ENCODE assay signal across 22 mouse cellular contexts in genomic region chr13:29399908-29400307, GRCm38 (mm10).
DNase-seq lines count a peak whose midpoint lies in the region; ATAC-seq lines count a peak whose summit lies in the region.
"Had no signal": no experiment of that assay in that cellular context is flagged by ENCODE, and none has a peak within 500 bp of the region (broad histone marks: within the 10 kb centered on the region; RNA-seq: fewer than 3 reads in every experiment).

No protein-coding gene starts in this region.

- WGBS in hindbrain, embryonic 14.5 days = 62% methylated on average over 5 of the region's 5 CpGs
- 67% methylated on average over 5 of the region's 5 CpGs for WGBS in hindbrain, embryonic 16.5 days
- WGBS in midbrain, embryonic 13.5 days = 72% methylated on average over 5 of the region's 5 CpGs
- WGBS in midbrain, embryonic 15.5 days = 56% methylated on average over 5 of the region's 5 CpGs
- WGBS in limb, embryonic 10.5 days = 51% methylated on average over 5 of the region's 5 CpGs

- no peaks in the 10 kb centered on the region for H3K36me3 ChIP-seq in hindbrain, embryonic 14.5 days (replicated peaks; ENCODE audit: control insufficient read depth, insufficient read depth)
- H3K36me3 ChIP-seq in hindbrain, embryonic 16.5 days (ENCODE audit: control insufficient read depth, insufficient read depth, low read length) = no peaks in the 10 kb centered on the region
- no peaks in the 10 kb centered on the region for H3K36me3 ChIP-seq in midbrain, embryonic 13.5 days
- H3K36me3 ChIP-seq in midbrain, embryonic 15.5 days (replicated peaks) = no peaks in the 10 kb centered on the region
- no peaks in the 10 kb centered on the region for H3K36me3 ChIP-seq in limb, embryonic 10.5 days
- H3K36me3 ChIP-seq: embryonic facial prominence, embryonic 13.5 days; G1E; heart, embryonic 13.5 days; hindbrain, embryonic 13.5 days; intestine, embryonic 15.5 days; limb, embryonic 15.5 days had no signal

- no peak for ATAC-seq in hindbrain, embryonic 14.5 days (ENCODE audit: low FRiP score)
- no peak for ATAC-seq in hindbrain, embryonic 16.5 days
- ATAC-seq in midbrain, embryonic 13.5 days = 0 out of 2 replicates have a peak, but pooled peaks have one; percentile 58
- no peak; the same call in 1 of the 2 replicates for ATAC-seq in midbrain, embryonic 15.5 days (replicated peaks)
- no peak for ATAC-seq in frontal cortex, adult (ENCODE audit: low TSS enrichment)
- ATAC-seq: activated CD4-positive, CD25-positive, alpha-beta regulatory T cell, adult 4 months; intestine, embryonic 15.5 days had no signal

- H3K27me3 ChIP-seq in hindbrain, embryonic 14.5 days (ENCODE audit: control insufficient read depth, insufficient read depth, low read length) = no peaks in the 10 kb centered on the region
- H3K27me3 ChIP-seq in hindbrain, embryonic 16.5 days (replicated peaks; ENCODE audit: control insufficient read depth, insufficient read depth, low read length) = no peaks in the 10 kb centered on the region
- H3K27me3 ChIP-seq in midbrain, embryonic 13.5 days = no peaks in the 10 kb centered on the region
- H3K27me3 ChIP-seq in midbrain, embryonic 15.5 days (replicated peaks) = no peaks in the 10 kb centered on the region
- H3K27me3 ChIP-seq in limb, embryonic 10.5 days (ENCODE audit: low read depth, poor library complexity, severe bottlenecking) = no peaks in the 10 kb centered on the region
- H3K27me3 ChIP-seq: embryonic facial prominence, embryonic 13.5 days; heart, embryonic 13.5 days; hindbrain, embryonic 13.5 days; intestine, embryonic 15.5 days; limb, embryonic 15.5 days had no signal

- DNase-seq in adrenal gland, postnatal 36 days = peak; percentile 10 to 13
- no peak for DNase-seq in adrenal gland, postnatal 10 days
- DNase-seq in hindbrain, embryonic 14.5 days (ENCODE audit: low spot score) = no peak
- DNase-seq in limb, embryonic 10.5 days (ENCODE audit: low spot score) = no peak
- DNase-seq: cerebellum, postnatal 14 days; heart, adult 18-20 months; kidney, adult 9 months; kidney, postnatal 25 days; lung, postnatal 36 days; right cerebral cortex, postnatal 4 days; thymus, adult 2 months had no signal

- H3K4me3 ChIP-seq in hindbrain, embryonic 14.5 days (replicated peaks; ENCODE audit: low read length) = no peak overlapping the region
- no peak overlapping the region for H3K4me3 ChIP-seq in hindbrain, embryonic 16.5 days (ENCODE audit: low read length)
- no peak overlapping the region for H3K4me3 ChIP-seq in midbrain, embryonic 13.5 days (replicated peaks)
- no peak overlapping the region for H3K4me3 ChIP-seq in midbrain, embryonic 15.5 days
- H3K4me3 ChIP-seq in limb, embryonic 10.5 days = no peak overlapping the region
- H3K4me3 ChIP-seq: embryonic facial prominence, embryonic 13.5 days; heart, embryonic 13.5 days; hindbrain, embryonic 13.5 days; intestine, embryonic 15.5 days; limb, embryonic 15.5 days had no signal

- H3K4me1 ChIP-seq in hindbrain, embryonic 14.5 days (replicated peaks; ENCODE audit: control insufficient read depth, insufficient read depth, low read length) = peaks cover 4% of the 10 kb centered on the region; the same call in 1 of the 2 replicates
- no peaks in the 10 kb centered on the region for H3K4me1 ChIP-seq in hindbrain, embryonic 16.5 days (ENCODE audit: control insufficient read depth, insufficient read depth, low read depth, low read length)
- no peaks in the 10 kb centered on the region; the same call in none of the 2 replicates for H3K4me1 ChIP-seq in midbrain, embryonic 13.5 days (replicated peaks)
- H3K4me1 ChIP-seq in midbrain, embryonic 15.5 days = 0 out of 2 replicates have a peak, but pooled peaks cover 9% of the 10 kb centered on the region
- H3K4me1 ChIP-seq in limb, embryonic 10.5 days = peaks cover 79% of the 10 kb centered on the region
- H3K4me1 ChIP-seq: embryonic facial prominence, embryonic 13.5 days; intestine, embryonic 15.5 days had no signal

- H3K9ac ChIP-seq in hindbrain, embryonic 14.5 days = no peak overlapping the region
- no peak overlapping the region for H3K9ac ChIP-seq in hindbrain, embryonic 16.5 days (ENCODE audit: low read depth, low read length)
- H3K9ac ChIP-seq in midbrain, embryonic 13.5 days (replicated peaks) = no peak overlapping the region
- H3K9ac ChIP-seq in midbrain, embryonic 15.5 days = no peak overlapping the region
- H3K9ac ChIP-seq: embryonic facial prominence, embryonic 13.5 days; heart, embryonic 13.5 days; hindbrain, embryonic 13.5 days; intestine, embryonic 15.5 days; limb, embryonic 15.5 days had no signal

- H3K4me2 ChIP-seq in hindbrain, embryonic 14.5 days (replicated peaks) = no peak overlapping the region
- H3K4me2 ChIP-seq in hindbrain, embryonic 16.5 days (ENCODE audit: low read length) = no peak overlapping the region
- no peak overlapping the region for H3K4me2 ChIP-seq in midbrain, embryonic 13.5 days (replicated peaks)
- no peak overlapping the region for H3K4me2 ChIP-seq in midbrain, embryonic 15.5 days
- H3K4me2 ChIP-seq: embryonic facial prominence, embryonic 13.5 days; heart, embryonic 13.5 days; hindbrain, embryonic 13.5 days; intestine, embryonic 15.5 days; limb, embryonic 15.5 days had no signal

- H3K9me3 ChIP-seq in hindbrain, embryonic 14.5 days (ENCODE audit: control insufficient read depth, low read length) = no peaks in the 10 kb centered on the region
- H3K9me3 ChIP-seq in hindbrain, embryonic 16.5 days (ENCODE audit: control insufficient read depth, low read length) = no peaks in the 10 kb centered on the region
- no peaks in the 10 kb centered on the region for H3K9me3 ChIP-seq in midbrain, embryonic 13.5 days
- H3K9me3 ChIP-seq in midbrain, embryonic 15.5 days = no peaks in the 10 kb centered on the region
- H3K9me3 ChIP-seq in limb, embryonic 10.5 days (replicated peaks) = no peaks in the 10 kb centered on the region
- H3K9me3 ChIP-seq: embryonic facial prominence, embryonic 13.5 days; G1E; heart, embryonic 13.5 days; hindbrain, embryonic 13.5 days; intestine, embryonic 15.5 days; limb, embryonic 15.5 days had no signal

- H3K27ac ChIP-seq in hindbrain, embryonic 14.5 days = 0 out of 2 replicates have a peak overlapping the region, but pooled peaks have one; percentile 38
- no peak overlapping the region for H3K27ac ChIP-seq in hindbrain, embryonic 16.5 days (ENCODE audit: low read depth, low read length)
- no peak overlapping the region for H3K27ac ChIP-seq in midbrain, embryonic 13.5 days
- H3K27ac ChIP-seq in midbrain, embryonic 15.5 days = no peak overlapping the region
- peak overlapping the region; percentile 48; the same call in 1 of the 2 replicates for H3K27ac ChIP-seq in limb, embryonic 10.5 days
- H3K27ac ChIP-seq: embryonic facial prominence, embryonic 13.5 days; heart, embryonic 13.5 days; hindbrain, embryonic 13.5 days; intestine, embryonic 15.5 days; limb, embryonic 15.5 days had no signal

Comparison
In these comparisons a context has a peak if more than half of its experiments do, and no peak if none do; other contexts are left out.
1. DNase-seq: peak in adrenal gland, postnatal 36 days (2 of 2); none in adrenal gland, postnatal 10 days (single experiment), hindbrain, embryonic 14.5 days (single experiment) and limb, embryonic 10.5 days (single experiment).
2. H3K27ac ChIP-seq: peak in hindbrain, embryonic 14.5 days (single experiment) and limb, embryonic 10.5 days (single experiment); none in hindbrain, embryonic 16.5 days (single experiment), midbrain, embryonic 13.5 days (single experiment) and midbrain, embryonic 15.5 days (single experiment).